Mouse (Mus musculus) limb, embryonic 13.5 days (tissue): ENCODE data around the gene Olfr1467. TPM values are rescaled to one million over a fixed set of nuclear protein-coding genes. Genes with fewer than 3 reads are reported as not detected.

ENCODE experiments used
- ATAC-seq: fragments of 200-750 bp; cut with Nextera tagmentation; 2 replicates; pipeline ENCODE4 v1.8.0; 2017; ENCODE audit warnings: low read depth, moderate number of reproducible peaks, moderate TSS enrichment; ENCODE audit not compliant: low FRiP score
- H3K27ac ChIP-seq: fragments of 300-500 bp; sonication (generic); 2 replicates; pipeline ENCODE4 v1.5.1; 2015; ENCODE audit warnings: inconsistent platforms, mild to moderate bottlenecking, moderate library complexity
- H3K27me3 ChIP-seq: fragments of 300-500 bp; sonication (generic); 2 replicates; pipeline ENCODE4 v1.6.1; 2015; ENCODE audit warnings: mild to moderate bottlenecking, inconsistent platforms
- H3K36me3 ChIP-seq: fragments of 300-500 bp; sonication (generic); 2 replicates; pipeline ENCODE4 v1.6.1; 2015; ENCODE audit warnings: inconsistent platforms, mild to moderate bottlenecking, moderate library complexity
- H3K4me1 ChIP-seq: fragments of 300-500 bp; sonication (generic); 2 replicates; pipeline ENCODE4 v1.6.1; 2015; ENCODE audit warnings: inconsistent platforms
- H3K4me2 ChIP-seq: fragments of 300-500 bp; sonication (generic); replicated peaks from 2 replicates; pipeline ENCODE4 v1.6.1; 2015; ENCODE audit warnings: inconsistent platforms, mild to moderate bottlenecking, moderate library complexity
- H3K4me3 ChIP-seq: fragments of 300-500 bp; sonication (generic); 2 replicates; pipeline ENCODE4 v1.5.1; 2015; ENCODE audit warnings: moderate library complexity, mild to moderate bottlenecking, inconsistent platforms
- H3K9ac ChIP-seq: fragments of 300-500 bp; sonication (generic); 2 replicates; pipeline ENCODE4 v1.6.1; 2015; ENCODE audit warnings: mild to moderate bottlenecking, inconsistent platforms
- H3K9me3 ChIP-seq: fragments of 300-500 bp; sonication (generic); 2 replicates; pipeline ENCODE4 v1.6.1; 2016; ENCODE audit warnings: inconsistent platforms
- WGBS: fragments of 180-500 bp; shearing (Covaris S2); methylation state at CpG from one replicate; pipeline ENCODE4 v1.1.7; 2015; 5-methylcytosine and 5-hydroxymethylcytosine counted together
- polyA plus RNA-seq: library from polyadenylated mRNA; unstranded; fragments of >200 nt; fragmentation: Nextera tagmentation; extraction: Ambion mirVana; gene quantifications from 2 replicates; pipeline ENCODE4 v1.2.1, GENCODE M21; 2015

Gene Olfr1467
- polyA plus RNA-seq, result not detected in 2 replicates

GRCm38 (mm10) chr19:13361936-13362335, at the start of gene Olfr1467:
Gene Olfr1467, plus strand, starts transcription at chr19:13362236.
- 69% methylated on average over 2 of the region's 2 CpGs for WGBS

GRCm38 (mm10) chr19:13315441-13315840, 46.6 kb upstream of the Olfr1467 start, which contains the start of gene Olfr1465:
Gene Olfr1465, minus strand, starts transcription at chr19:13315541.
- H3K27me3 ChIP-seq, result no peaks in the 10 kb centered on the region
- no peak within 1 kb of the TSS for H3K4me2 ChIP-seq
- no peaks in the 10 kb centered on the region for H3K4me1 ChIP-seq
- no peak for ATAC-seq
- H3K9me3 ChIP-seq, result no peaks in the 10 kb centered on the region
- H3K36me3 ChIP-seq, result no peaks in the 10 kb centered on the region
- H3K27ac ChIP-seq, result no peak within 1 kb of the TSS
- no peak within 1 kb of the TSS for H3K9ac ChIP-seq
- no peak within 1 kb of the TSS for H3K4me3 ChIP-seq

More at GRCm38 (mm10) chr19:13361936-13362335, at the start of gene Olfr1467:
- ATAC-seq, result no peak
- Histone ChIP-seq H3K4me2 (no peak within 1 kb of the TSS), H3K9me3 (peaks cover 10% of the 10 kb centered on the region), H3K4me3 (no peak within 1 kb of the TSS), H3K27me3 (no peaks in the 10 kb centered on the region), H3K27ac (no peak within 1 kb of the TSS), H3K9ac (no peak within 1 kb of the TSS), H3K4me1 (no peaks in the 10 kb centered on the region), H3K36me3 (no peaks in the 10 kb centered on the region)

- no peaks in the 10 kb centered on the region for H3K4me1 ChIP-seq
- no peaks in the 10 kb centered on the region for H3K27me3 ChIP-seq
- H3K9ac ChIP-seq, result no peak within 1 kb of the TSS
- no peaks in the 10 kb centered on the region for H3K36me3 ChIP-seq
- H3K9me3 ChIP-seq, result peaks cover 9% of the 10 kb centered on the region
- H3K4me2 ChIP-seq, result no peak within 1 kb of the TSS
- WGBS, result 91% methylated on average over 2 of the region's 2 CpGs
- no peak for ATAC-seq
- no peak within 1 kb of the TSS for H3K27ac ChIP-seq
- H3K4me3 ChIP-seq, result no peak within 1 kb of the TSS
Measured at GRCm38 (mm10) chr19:13338562-13338961, 23.5 kb upstream of the Olfr1467 start, which contains the start of gene Olfr1466. Gene Olfr1466, plus strand, starts transcription at chr19:13338862.

GRCm38 (mm10) chr19:13407549-13407948, 45.5 kb downstream of the Olfr1467 start, which contains the start of gene Olfr1469:
Gene Olfr1469, plus strand, starts transcription at chr19:13407849.
- 70% methylated on average over 2 of the region's 2 CpGs for WGBS
- Histone ChIP-seq H3K9ac (no peak within 1 kb of the TSS), H3K36me3 (no peaks in the 10 kb centered on the region), H3K9me3 (peaks cover 5% of the 10 kb centered on the region; the same call in 1 of the 2 replicates), H3K27me3 (no peaks in the 10 kb centered on the region), H3K4me2 (no peak within 1 kb of the TSS), H3K4me1 (no peaks in the 10 kb centered on the region), H3K4me3 (no peak within 1 kb of the TSS), H3K27ac (no peak within 1 kb of the TSS)
- no peak for ATAC-seq

Other genes starting within 250 kb of the Olfr1467 start
- not detected in 2 replicates for gene Olfr1459, start 212.7 kb upstream of the Olfr1467 start, polyA plus RNA-seq
- not detected in 2 replicates for gene Olfr1461, start 199.2 kb upstream of the Olfr1467 start, polyA plus RNA-seq
- gene Olfr1462, start 176.5 kb upstream of the Olfr1467 start, polyA plus RNA-seq, result not detected in 2 replicates
- gene Olfr1463, start 130.9 kb upstream of the Olfr1467 start, polyA plus RNA-seq, result not detected in 2 replicates
- not detected in 2 replicates for gene Olfr1465, start 46.7 kb upstream of the Olfr1467 start, polyA plus RNA-seq
- not detected in 2 replicates for gene Olfr1466, start 23.4 kb upstream of the Olfr1467 start, polyA plus RNA-seq
- gene Olfr1469, start 45.6 kb downstream of the Olfr1467 start, polyA plus RNA-seq, result not detected in 2 replicates
- gene Olfr1471, start 81.2 kb downstream of the Olfr1467 start, polyA plus RNA-seq, result not detected in 2 replicates
- gene Olfr1472, start 93.8 kb downstream of the Olfr1467 start, polyA plus RNA-seq, result not detected in 2 replicates
- not detected in 2 replicates for gene Olfr1474, start 107.3 kb downstream of the Olfr1467 start, polyA plus RNA-seq
- gene Olfr1475, start 118.0 kb downstream of the Olfr1467 start, polyA plus RNA-seq, result not detected in 2 replicates
- not detected in 2 replicates for gene Olfr1477, start 138.3 kb downstream of the Olfr1467 start, polyA plus RNA-seq
- gene Olfr1480, start 165.7 kb downstream of the Olfr1467 start, polyA plus RNA-seq, result not detected in 2 replicates
- gene Olfr1484, start 221.3 kb downstream of the Olfr1467 start, polyA plus RNA-seq, result not detected in 2 replicates